Comparison of ENCODE assay signal across 18 mouse cellular contexts in genomic region chr3:88563442-88563841, GRCm38 (mm10). TPM values are rescaled to one million over a fixed set of nuclear protein-coding genes. Genes with fewer than 3 reads are reported as not detected.
DNase-seq lines count a peak whose midpoint lies in the region; ATAC-seq and TF ChIP-seq lines count a peak whose summit lies in the region.
"Had no signal": no experiment of that assay in that cellular context is flagged by ENCODE, and none has a peak within 500 bp of the region (broad histone marks: within the 10 kb centered on the region; RNA-seq: fewer than 3 reads in every experiment).

No protein-coding gene starts in this region.

- DNase-seq in forebrain, embryonic 10.5 days (ENCODE audit: extremely low spot score, low spot score), result no peak
- no peak for DNase-seq in liver, postnatal 0 days
- no peak for DNase-seq in liver
- DNase-seq in testis, postnatal 14 days (ENCODE audit: low spot score), result no peak
- DNase-seq: adrenal gland, adult 8-10 months; cerebellum, adult 2 months; gastrocnemius, postnatal 14 days; layer of hippocampus, postnatal 36 days had no signal

- no peak overlapping the region for H3K9ac ChIP-seq in forebrain, embryonic 12.5 days
- H3K9ac ChIP-seq in liver, postnatal 0 days (replicated peaks), result no peak overlapping the region
- H3K9ac ChIP-seq: forebrain, embryonic 15.5 days; intestine, embryonic 15.5 days; liver, embryonic 15.5 days had no signal

- no peaks in the 10 kb centered on the region for H3K27me3 ChIP-seq in forebrain, embryonic 12.5 days
- no peaks in the 10 kb centered on the region for H3K27me3 ChIP-seq in forebrain, embryonic 10.5 days (ENCODE audit: poor library complexity, severe bottlenecking)
- no peaks in the 10 kb centered on the region for H3K27me3 ChIP-seq in liver, postnatal 0 days (ENCODE audit: insufficient read depth, low read length)
- H3K27me3 ChIP-seq in testis, adult 2 months (ENCODE audit: control insufficient read depth, insufficient read depth, low read length), result no peaks in the 10 kb centered on the region
- H3K27me3 ChIP-seq: forebrain, embryonic 15.5 days; intestine, embryonic 15.5 days; liver, embryonic 15.5 days had no signal

- no peak overlapping the region for H3K4me2 ChIP-seq in forebrain, embryonic 12.5 days
- H3K4me2 ChIP-seq in liver, postnatal 0 days (ENCODE audit: low read depth, low read length), result no peak overlapping the region
- H3K4me2 ChIP-seq: forebrain, embryonic 15.5 days; intestine, embryonic 15.5 days; liver, embryonic 15.5 days had no signal

- H3K9me3 ChIP-seq in forebrain, embryonic 12.5 days, result no peaks in the 10 kb centered on the region
- no peaks in the 10 kb centered on the region for H3K9me3 ChIP-seq in forebrain, embryonic 10.5 days
- no peaks in the 10 kb centered on the region for H3K9me3 ChIP-seq in liver, postnatal 0 days (ENCODE audit: low read length)
- H3K9me3 ChIP-seq: forebrain, embryonic 15.5 days; heart, embryonic 10.5 days; intestine, embryonic 15.5 days; liver, embryonic 15.5 days had no signal

- no peak overlapping the region for H3K4me3 ChIP-seq in forebrain, embryonic 12.5 days (replicated peaks)
- no peak overlapping the region for H3K4me3 ChIP-seq in forebrain, embryonic 10.5 days
- no peak overlapping the region for H3K4me3 ChIP-seq in liver, postnatal 0 days (ENCODE audit: low read depth, low read length)
- H3K4me3 ChIP-seq in testis, adult 2 months (ENCODE audit: control insufficient read depth, low read depth, low read length), result peak overlapping the region; percentile 50
- H3K4me3 ChIP-seq: forebrain, embryonic 15.5 days; heart, embryonic 10.5 days; intestine, embryonic 15.5 days; liver, embryonic 15.5 days had no signal

- TF ChIP-seq EP300 in liver, postnatal 0 days (IDR thresholded peaks at IDR 0.05; ENCODE audit: low read depth), result no peak

- peaks cover 97% of the 10 kb centered on the region for H3K36me3 ChIP-seq in forebrain, embryonic 12.5 days (replicated peaks)
- peaks cover 100% of the 10 kb centered on the region for H3K36me3 ChIP-seq in forebrain, embryonic 10.5 days (replicated peaks)
- H3K36me3 ChIP-seq in liver, postnatal 0 days (replicated peaks; ENCODE audit: insufficient read depth, low read length), result peaks cover 64% of the 10 kb centered on the region
- peaks cover 11% of the 10 kb centered on the region for H3K36me3 ChIP-seq in testis, adult 2 months (ENCODE audit: control insufficient read depth, insufficient read depth, low read length)

- WGBS in forebrain, embryonic 12.5 days, result 80% methylated on average over 4 of the region's 4 CpGs
- WGBS in forebrain, embryonic 10.5 days, result 82% methylated on average over 4 of the region's 4 CpGs
- 78% methylated on average over 4 of the region's 4 CpGs for WGBS in liver, postnatal 0 days (ENCODE audit: insufficient replicate concordance)

- no peak for TF ChIP-seq CTCF in liver, postnatal 0 days (IDR thresholded peaks at IDR 0.05; ENCODE audit: low read depth)
- no peak for TF ChIP-seq CTCF in testis, adult 2 months (IDR thresholded peaks at IDR 0.05; ENCODE audit: control insufficient read depth, insufficient read depth, insufficient replicate concordance, low read depth, low read length)

- peaks cover 8% of the 10 kb centered on the region; the same call in 1 of the 2 replicates for H3K4me1 ChIP-seq in forebrain, embryonic 12.5 days
- H3K4me1 ChIP-seq in forebrain, embryonic 10.5 days, result 0 out of 2 replicates have a peak, but pooled peaks cover 2% of the 10 kb centered on the region
- peaks cover 12% of the 10 kb centered on the region for H3K4me1 ChIP-seq in liver, postnatal 0 days (ENCODE audit: insufficient read depth)
- H3K4me1 ChIP-seq in testis, adult 2 months (ENCODE audit: control insufficient read depth, insufficient read depth, low read length), result no peaks in the 10 kb centered on the region
- H3K4me1 ChIP-seq: heart, embryonic 10.5 days; intestine, embryonic 15.5 days had no signal

- no peak for TF ChIP-seq POLR2A in testis, adult 2 months (IDR thresholded peaks at IDR 0.05; ENCODE audit: control insufficient read depth, low read depth, low read length)

- ATAC-seq in forebrain, embryonic 12.5 days (ENCODE audit: low FRiP score), result no peak; the same call in 1 of the 2 replicates
- ATAC-seq in liver, postnatal 0 days, result no peak
- ATAC-seq in frontal cortex, adult (ENCODE audit: low TSS enrichment), result no peak
- ATAC-seq in erythroid progenitor cell, adult 5-6 weeks (replicated peaks; ENCODE audit: low FRiP score, poor library complexity, severe bottlenecking), result no peak
- ATAC-seq: forebrain, embryonic 15.5 days; intestine, embryonic 15.5 days had no signal

- peak overlapping the region; percentile 25 for H3K27ac ChIP-seq in forebrain, embryonic 12.5 days
- H3K27ac ChIP-seq in forebrain, embryonic 10.5 days, result no peak overlapping the region
- peak overlapping the region; percentile 22; the same call in 1 of the 2 replicates for H3K27ac ChIP-seq in liver, postnatal 0 days (ENCODE audit: low read depth)
- H3K27ac ChIP-seq in testis, adult 2 months (ENCODE audit: control insufficient read depth, insufficient read depth, low read depth, low read length), result 0 out of 2 replicates have a peak overlapping the region, but pooled peaks have one; percentile 18
- H3K27ac ChIP-seq: forebrain, embryonic 15.5 days; heart, embryonic 10.5 days; intestine, embryonic 15.5 days; liver, embryonic 15.5 days had no signal

RNA-seq across cellular contexts. Expression of gene Ubqln4, which starts 9.9 kb away (rescaled TPM):
- polyA plus RNA-seq in forebrain, embryonic 12.5 days (2016; fragmentation: Nextera tagmentation; extraction: Ambion mirVana), result 64.1 and 64.4 TPM in 2 replicates
- polyA plus RNA-seq in forebrain, embryonic 10.5 days (2016; fragmentation: Nextera tagmentation; extraction: Ambion mirVana), result 73.4 and 77.4 TPM in 2 replicates
- 12.5 and 13.5 TPM in 2 replicates for polyA plus RNA-seq in liver, postnatal 0 days (2015; fragmentation: Nextera tagmentation; extraction: Ambion mirVana)
- 51.4 and 55.3 TPM in 2 replicates for polyA plus RNA-seq in testis, adult 2 months (2012; rRNA removed)
- 8.6 and 10.1 TPM in 2 replicates for total RNA-seq in erythroid progenitor cell, adult 5-6 weeks (2015; ENCODE audit: low replicate concordance)
- 6.3 and 7.6 TPM in 2 replicates for total RNA-seq in erythroid progenitor cell, adult 5-6 weeks (2017; ENCODE audit: low replicate concordance)

RNA-seq across cellular contexts. Expression of gene Lamtor2, which starts 10.6 kb away (rescaled TPM):
- 137 and 138 TPM in 2 replicates for polyA plus RNA-seq in forebrain, embryonic 12.5 days (2016; fragmentation: Nextera tagmentation; extraction: Ambion mirVana)
- polyA plus RNA-seq in forebrain, embryonic 10.5 days (2016; fragmentation: Nextera tagmentation; extraction: Ambion mirVana), result 172 and 174 TPM in 2 replicates
- 104 and 106 TPM in 2 replicates for polyA plus RNA-seq in liver, postnatal 0 days (2015; fragmentation: Nextera tagmentation; extraction: Ambion mirVana)
- polyA plus RNA-seq in testis, adult 2 months (2012; rRNA removed), result 46.9 and 53.9 TPM in 2 replicates
- 9.0 and 12.6 TPM in 2 replicates for total RNA-seq in erythroid progenitor cell, adult 5-6 weeks (2015; ENCODE audit: low replicate concordance)
- 7.7 and 23.3 TPM in 2 replicates for total RNA-seq in erythroid progenitor cell, adult 5-6 weeks (2017; ENCODE audit: low replicate concordance)

RNA-seq across cellular contexts. Expression of gene Ssr2, which starts 12.2 kb away (rescaled TPM):
- polyA plus RNA-seq in forebrain, embryonic 12.5 days (2016; fragmentation: Nextera tagmentation; extraction: Ambion mirVana), result 118 and 135 TPM in 2 replicates
- 174 and 188 TPM in 2 replicates for polyA plus RNA-seq in forebrain, embryonic 10.5 days (2016; fragmentation: Nextera tagmentation; extraction: Ambion mirVana)
- 141 and 155 TPM in 2 replicates for polyA plus RNA-seq in liver, postnatal 0 days (2015; fragmentation: Nextera tagmentation; extraction: Ambion mirVana)
- 128 and 161 TPM in 2 replicates for polyA plus RNA-seq in testis, adult 2 months (2012; rRNA removed)
- 97.7 and 101 TPM in 2 replicates for total RNA-seq in erythroid progenitor cell, adult 5-6 weeks (2015; ENCODE audit: low replicate concordance)
- 23.9 and 50.2 TPM in 2 replicates for total RNA-seq in erythroid progenitor cell, adult 5-6 weeks (2017; ENCODE audit: low replicate concordance)

RNA-seq across cellular contexts. Expression of gene Rab25, which starts 15.3 kb away (rescaled TPM):
- 0.82 and 1.2 TPM in 2 replicates for polyA plus RNA-seq in forebrain, embryonic 12.5 days (2016; fragmentation: Nextera tagmentation; extraction: Ambion mirVana)
- polyA plus RNA-seq in forebrain, embryonic 10.5 days (2016; fragmentation: Nextera tagmentation; extraction: Ambion mirVana), result 2.8 and 4.0 TPM in 2 replicates
- polyA plus RNA-seq in liver, postnatal 0 days (2015; fragmentation: Nextera tagmentation; extraction: Ambion mirVana), result 0.13 and 0.29 TPM in 2 replicates
- 0.10 and 1.9 TPM in 2 replicates for polyA plus RNA-seq in testis, adult 2 months (2012; rRNA removed)
- total RNA-seq in erythroid progenitor cell, adult 5-6 weeks (2015; ENCODE audit: low replicate concordance), result not detected in 2 replicates
- total RNA-seq in erythroid progenitor cell, adult 5-6 weeks (2017; ENCODE audit: low replicate concordance), result not detected in 2 replicates
- total RNA-seq: adrenal gland, adult 8-10 months; gastrocnemius, postnatal 14 days; heart, postnatal 25 days; left cerebral cortex, postnatal 36 days had no signal
- polyA plus RNA-seq: liver, embryonic 15.5 days had no signal

RNA-seq across cellular contexts. Expression of gene Mex3a, which starts 31.2 kb away (rescaled TPM):
- polyA plus RNA-seq in forebrain, embryonic 12.5 days (2016; fragmentation: Nextera tagmentation; extraction: Ambion mirVana), result 51.0 and 53.2 TPM in 2 replicates
- polyA plus RNA-seq in forebrain, embryonic 10.5 days (2016; fragmentation: Nextera tagmentation; extraction: Ambion mirVana), result 27.4 and 28.6 TPM in 2 replicates
- 0.37 and 0.51 TPM in 2 replicates for polyA plus RNA-seq in liver, postnatal 0 days (2015; fragmentation: Nextera tagmentation; extraction: Ambion mirVana)
- 1.4 and 1.5 TPM in 2 replicates for polyA plus RNA-seq in testis, adult 2 months (2012; rRNA removed)
- 0.42 TPM in 1 of 2 replicates, not detected in the other for total RNA-seq in erythroid progenitor cell, adult 5-6 weeks (2015; ENCODE audit: low replicate concordance)
- total RNA-seq in erythroid progenitor cell, adult 5-6 weeks (2017; ENCODE audit: low replicate concordance), result 0.08 and 0.26 TPM in 2 replicates
